Mouse (Mus musculus): ENCODE data around the gene Rbm19. TPM values are rescaled to one million over a fixed set of nuclear protein-coding genes. Genes with fewer than 3 reads are reported as not detected.

The Rbm19 gene
- polyA plus RNA-seq, 1 experiment from 2014 or later = 24.2 TPM

GRCm38 (mm10) chr5:120188541-120188940 lies 72.3 kb downstream of the Rbm19 start:
- WGBS = 84% methylated on average over 7 of the region's 7 CpGs
- H3K27ac ChIP-seq (replicated peaks; ENCODE audit: low read depth, low read length) = no peak overlapping the region
- H3K9me3 ChIP-seq (ENCODE audit: control insufficient read depth, low read length) = no peaks in the 10 kb centered on the region
- H3K9ac ChIP-seq (ENCODE audit: low read length) = no peak overlapping the region
- ATAC-seq (ENCODE audit: insufficient number of reproducible peaks, low FRiP score, low TSS enrichment, low read depth) (no peak), DNase-seq (ENCODE audit: low spot score) (no peak)
- no peaks in the 10 kb centered on the region for H3K36me3 ChIP-seq (ENCODE audit: control insufficient read depth, insufficient read depth, low read length)
- no peaks in the 10 kb centered on the region for H3K27me3 ChIP-seq (ENCODE audit: control insufficient read depth, insufficient read depth, low read length)
- no peaks in the 10 kb centered on the region for H3K4me1 ChIP-seq (ENCODE audit: control insufficient read depth, insufficient read depth, low read length)
- H3K4me3 ChIP-seq (ENCODE audit: low read depth, low read length) = no peak overlapping the region
- H3K4me2 ChIP-seq (ENCODE audit: low read depth, severe bottlenecking) = no peak overlapping the region

- Histone ChIP-seq H3K27me3 (ENCODE audit: control insufficient read depth, insufficient read depth, low read length) (no peaks in the 10 kb centered on the region), H3K4me2 (ENCODE audit: low read depth, severe bottlenecking) (no peak overlapping the region), H3K9me3 (ENCODE audit: control insufficient read depth, low read length) (no peaks in the 10 kb centered on the region), H3K36me3 (ENCODE audit: control insufficient read depth, insufficient read depth, low read length) (no peaks in the 10 kb centered on the region), H3K9ac (ENCODE audit: low read length) (no peak overlapping the region), H3K4me1 (ENCODE audit: control insufficient read depth, insufficient read depth, low read length) (0 out of 2 replicates have a peak, but pooled peaks cover 1% of the 10 kb centered on the region), H3K4me3 (ENCODE audit: low read depth, low read length) (no peak overlapping the region), H3K27ac (replicated peaks; ENCODE audit: low read depth, low read length) (no peak overlapping the region)
- WGBS = 88% methylated on average over 14 of the region's 14 CpGs
- DNase-seq (ENCODE audit: low spot score) (no peak), ATAC-seq (ENCODE audit: insufficient number of reproducible peaks, low FRiP score, low TSS enrichment, low read depth) (no peak)
Observed at GRCm38 (mm10) chr5:120190001-120190582, 73.8 kb downstream of the Rbm19 start.

- no peak overlapping the region for H3K4me2 ChIP-seq (ENCODE audit: low read depth, severe bottlenecking)
- H3K4me1 ChIP-seq (ENCODE audit: control insufficient read depth, insufficient read depth, low read length) = 0 out of 2 replicates have a peak, but pooled peaks cover 5% of the 10 kb centered on the region
- no peak for DNase-seq (ENCODE audit: low spot score)
- 88% methylated on average over 9 of the region's 9 CpGs for WGBS
- H3K9ac ChIP-seq (ENCODE audit: low read length) = no peak overlapping the region
- no peaks in the 10 kb centered on the region for H3K36me3 ChIP-seq (ENCODE audit: control insufficient read depth, insufficient read depth, low read length)
- H3K27me3 ChIP-seq (ENCODE audit: control insufficient read depth, insufficient read depth, low read length) = no peaks in the 10 kb centered on the region
- no peak overlapping the region for H3K27ac ChIP-seq (replicated peaks; ENCODE audit: low read depth, low read length)
- no peak overlapping the region for H3K4me3 ChIP-seq (ENCODE audit: low read depth, low read length)
- ATAC-seq (ENCODE audit: insufficient number of reproducible peaks, low FRiP score, low TSS enrichment, low read depth) = no peak
- no peaks in the 10 kb centered on the region for H3K9me3 ChIP-seq (ENCODE audit: control insufficient read depth, low read length)
Observed at GRCm38 (mm10) chr5:120191620-120192019, 75.4 kb downstream of the Rbm19 start.

GRCm38 (mm10) chr5:120194309-120194941 lies 78.2 kb downstream of the Rbm19 start:
- Histone ChIP-seq H3K4me2 (ENCODE audit: low read depth, severe bottlenecking) (no peak overlapping the region), H3K9ac (ENCODE audit: low read length) (no peak overlapping the region), H3K27me3 (ENCODE audit: control insufficient read depth, insufficient read depth, low read length) (no peaks in the 10 kb centered on the region), H3K4me3 (ENCODE audit: low read depth, low read length) (no peak overlapping the region), H3K27ac (replicated peaks; ENCODE audit: low read depth, low read length) (peak overlapping the region; percentile 10; the same call in 1 of the 2 replicates), H3K4me1 (ENCODE audit: control insufficient read depth, insufficient read depth, low read length) (0 out of 2 replicates have a peak, but pooled peaks cover 5% of the 10 kb centered on the region), H3K36me3 (ENCODE audit: control insufficient read depth, insufficient read depth, low read length) (peaks cover 7% of the 10 kb centered on the region; the same call in 1 of the 2 replicates), H3K9me3 (ENCODE audit: control insufficient read depth, low read length) (no peaks in the 10 kb centered on the region)
- ATAC-seq (ENCODE audit: insufficient number of reproducible peaks, low FRiP score, low TSS enrichment, low read depth) = no peak
- DNase-seq (ENCODE audit: low spot score) = no peak
- 63% methylated on average over 16 of the region's 16 CpGs for WGBS

- Histone ChIP-seq H3K4me3 (ENCODE audit: low read depth, low read length) (no peak overlapping the region), H3K36me3 (ENCODE audit: control insufficient read depth, insufficient read depth, low read length) (peaks cover 10% of the 10 kb centered on the region; the same call in 1 of the 2 replicates), H3K27ac (replicated peaks; ENCODE audit: low read depth, low read length) (peak overlapping the region; percentile 10; the same call in 1 of the 2 replicates), H3K4me1 (ENCODE audit: control insufficient read depth, insufficient read depth, low read length) (0 out of 2 replicates have a peak, but pooled peaks cover 5% of the 10 kb centered on the region), H3K4me2 (ENCODE audit: low read depth, severe bottlenecking) (no peak overlapping the region), H3K9me3 (ENCODE audit: control insufficient read depth, low read length) (no peaks in the 10 kb centered on the region), H3K27me3 (ENCODE audit: control insufficient read depth, insufficient read depth, low read length) (no peaks in the 10 kb centered on the region), H3K9ac (ENCODE audit: low read length) (no peak overlapping the region)
- no peak for ATAC-seq (ENCODE audit: insufficient number of reproducible peaks, low FRiP score, low TSS enrichment, low read depth)
- WGBS = 36% methylated on average over 13 of the region's 13 CpGs
- DNase-seq (ENCODE audit: low spot score) = no peak
Observed at GRCm38 (mm10) chr5:120194948-120195347, 78.7 kb downstream of the Rbm19 start.

- H3K36me3 ChIP-seq (ENCODE audit: control insufficient read depth, insufficient read depth, low read length) = peaks cover 10% of the 10 kb centered on the region; the same call in 1 of the 2 replicates
- H3K9me3 ChIP-seq (ENCODE audit: control insufficient read depth, low read length) = no peaks in the 10 kb centered on the region
- no peaks in the 10 kb centered on the region for H3K27me3 ChIP-seq (ENCODE audit: control insufficient read depth, insufficient read depth, low read length)
- ATAC-seq (ENCODE audit: insufficient number of reproducible peaks, low FRiP score, low TSS enrichment, low read depth) = no peak
- H3K27ac ChIP-seq (replicated peaks; ENCODE audit: low read depth, low read length) = no peak overlapping the region
- H3K4me2 ChIP-seq (ENCODE audit: low read depth, severe bottlenecking) = no peak overlapping the region
- H3K9ac ChIP-seq (ENCODE audit: low read length) = no peak overlapping the region
- WGBS = 85% methylated on average over 9 of the region's 9 CpGs
- DNase-seq (ENCODE audit: low spot score) = no peak
- 0 out of 2 replicates have a peak, but pooled peaks cover 5% of the 10 kb centered on the region for H3K4me1 ChIP-seq (ENCODE audit: control insufficient read depth, insufficient read depth, low read length)
- no peak overlapping the region for H3K4me3 ChIP-seq (ENCODE audit: low read depth, low read length)
Observed at GRCm38 (mm10) chr5:120196879-120197278, 80.6 kb downstream of the Rbm19 start.

GRCm38 (mm10) chr5:120197813-120198387 lies 81.6 kb downstream of the Rbm19 start:
- no peak for DNase-seq (ENCODE audit: low spot score)
- 92% methylated on average over 10 of the region's 10 CpGs for WGBS
- Histone ChIP-seq H3K4me3 (ENCODE audit: low read depth, low read length) (no peak overlapping the region), H3K27ac (replicated peaks; ENCODE audit: low read depth, low read length) (no peak overlapping the region), H3K36me3 (ENCODE audit: control insufficient read depth, insufficient read depth, low read length) (peaks cover 10% of the 10 kb centered on the region; the same call in 1 of the 2 replicates), H3K4me2 (ENCODE audit: low read depth, severe bottlenecking) (no peak overlapping the region), H3K27me3 (ENCODE audit: control insufficient read depth, insufficient read depth, low read length) (no peaks in the 10 kb centered on the region), H3K9me3 (ENCODE audit: control insufficient read depth, low read length) (no peaks in the 10 kb centered on the region), H3K9ac (ENCODE audit: low read length) (no peak overlapping the region), H3K4me1 (ENCODE audit: control insufficient read depth, insufficient read depth, low read length) (0 out of 2 replicates have a peak, but pooled peaks cover 5% of the 10 kb centered on the region)
- no peak for ATAC-seq (ENCODE audit: insufficient number of reproducible peaks, low FRiP score, low TSS enrichment, low read depth)

GRCm38 (mm10) chr5:120199865-120200264 lies 83.6 kb downstream of the Rbm19 start:
- ATAC-seq (ENCODE audit: insufficient number of reproducible peaks, low FRiP score, low TSS enrichment, low read depth) (no peak), DNase-seq (ENCODE audit: low spot score) (no peak)
- H3K4me3 ChIP-seq (ENCODE audit: low read depth, low read length) = no peak overlapping the region
- no peaks in the 10 kb centered on the region for H3K27me3 ChIP-seq (ENCODE audit: control insufficient read depth, insufficient read depth, low read length)
- no peaks in the 10 kb centered on the region for H3K9me3 ChIP-seq (ENCODE audit: control insufficient read depth, low read length)
- WGBS = 88% methylated on average over 7 of the region's 7 CpGs
- H3K4me1 ChIP-seq (ENCODE audit: control insufficient read depth, insufficient read depth, low read length) = 0 out of 2 replicates have a peak, but pooled peaks cover 5% of the 10 kb centered on the region
- peaks cover 10% of the 10 kb centered on the region; the same call in 1 of the 2 replicates for H3K36me3 ChIP-seq (ENCODE audit: control insufficient read depth, insufficient read depth, low read length)
- H3K27ac ChIP-seq (replicated peaks; ENCODE audit: low read depth, low read length) = no peak overlapping the region
- H3K9ac ChIP-seq (ENCODE audit: low read length) = no peak overlapping the region
- no peak overlapping the region for H3K4me2 ChIP-seq (ENCODE audit: low read depth, severe bottlenecking)
